Mouse (Mus musculus) lung, postnatal 4 days (tissue): ENCODE data around the gene Rab6b.

Experiments
- DNase-seq, 2 experiments: peaks; one replicate each; pipeline ENCODE4 v3.0.0; 2021

The Rab6b gene

GRCm38 (mm10) chr9:103111621-103112470, at the start of gene Rab6b:
Rab6b (plus strand) TSS chr9:103111787.
- DNase-seq = peak; percentile 56 to 75

GRCm38 (mm10) chr9:103063591-103063990, 48.0 kb upstream of the Rab6b start:
- no peak for DNase-seq

- no peak for DNase-seq
These were observed 44.7 kb upstream of the Rab6b start for GRCm38 (mm10) chr9:103066845-103067244.

GRCm38 (mm10) chr9:103067651-103068050, 43.9 kb upstream of the Rab6b start:
- DNase-seq = no peak

GRCm38 (mm10) chr9:103068769-103069168, 42.8 kb upstream of the Rab6b start:
- no peak for DNase-seq

GRCm38 (mm10) chr9:103071541-103072203, 39.9 kb upstream of the Rab6b start:
- DNase-seq = peak in 1 of 2 experiments; percentile 54

GRCm38 (mm10) chr9:103072204-103072599, 39.4 kb upstream of the Rab6b start:
- DNase-seq = peak in 1 of 2 experiments; percentile 21

- DNase-seq = peak in 1 of 2 experiments; percentile 42
These were observed 38.6 kb upstream of the Rab6b start for GRCm38 (mm10) chr9:103072926-103073515.

GRCm38 (mm10) chr9:103076836-103077531, 34.6 kb upstream of the Rab6b start:
- DNase-seq = peak; percentile 80 to 91

- peak; percentile 33 to 65 for DNase-seq
These were observed 33.3 kb upstream of the Rab6b start for GRCm38 (mm10) chr9:103078194-103078691.

GRCm38 (mm10) chr9:103080211-103080610, 31.4 kb upstream of the Rab6b start:
- DNase-seq = no peak

GRCm38 (mm10) chr9:103082246-103082975, 29.2 kb upstream of the Rab6b start:
- DNase-seq = no peak

GRCm38 (mm10) chr9:103083405-103083804, 28.2 kb upstream of the Rab6b start:
- DNase-seq = no peak

- DNase-seq = no peak
These were observed 24.9 kb upstream of the Rab6b start for GRCm38 (mm10) chr9:103086736-103087135.

- no peak for DNase-seq
These were observed 24.3 kb upstream of the Rab6b start for GRCm38 (mm10) chr9:103087301-103087700.

GRCm38 (mm10) chr9:103088661-103089060, 22.9 kb upstream of the Rab6b start:
- no peak for DNase-seq

- peak in 1 of 2 experiments; percentile 61 for DNase-seq
These were observed 21.3 kb upstream of the Rab6b start for GRCm38 (mm10) chr9:103090116-103090875.

GRCm38 (mm10) chr9:103091039-103091883, 20.3 kb upstream of the Rab6b start:
- peak in 1 of 2 experiments; percentile 32 for DNase-seq

GRCm38 (mm10) chr9:103092248-103092647, 19.3 kb upstream of the Rab6b start:
- DNase-seq = peak; percentile 89

- no peak for DNase-seq
These were observed 17.9 kb upstream of the Rab6b start for GRCm38 (mm10) chr9:103093681-103094080.
